Mouse (Mus musculus) E14TG2a.4 (cell line): ENCODE data around the gene Dact3.

ENCODE experiments used
- CTCF ChIP-seq: conservative IDR thresholded peaks from 2 replicates; pipeline ENCODE4 v1.5.1; 2014; ENCODE audit warnings: low read length
- NANOG ChIP-seq: IDR thresholded peaks from 2 replicates; pipeline ENCODE4 v1.6.1; 2014; ENCODE audit warnings: borderline replicate concordance, low read length, mixed read lengths
- POU5F1 ChIP-seq: IDR thresholded peaks from 2 replicates; pipeline ENCODE4 v1.6.1; 2014; ENCODE audit warnings: low read length, borderline replicate concordance

DNA sequence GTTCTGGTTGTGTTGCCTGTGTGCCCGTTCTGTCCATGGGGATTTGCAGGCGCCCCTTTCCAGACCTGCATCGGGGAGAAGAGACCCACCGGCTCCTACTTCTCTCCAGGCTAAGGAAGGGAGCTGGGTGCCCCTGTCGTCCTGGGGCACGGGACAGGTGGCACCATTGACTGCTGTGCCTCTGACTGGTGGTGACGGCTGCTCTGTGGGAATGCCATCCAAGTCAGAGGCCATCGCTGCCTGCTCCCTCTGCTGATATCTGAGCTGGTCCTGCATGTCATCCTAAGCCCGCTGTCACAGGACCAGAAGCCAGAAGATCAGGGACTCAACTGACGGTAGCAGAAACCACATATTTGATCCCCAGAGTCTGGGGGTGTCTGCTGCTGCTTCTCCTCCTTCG lies 33.7 kb downstream of the Dact3 start:
- TF ChIP-seq CTCF, result no peak
- TF ChIP-seq POU5F1, result no peak
- TF ChIP-seq NANOG, result no peak
